Mouse (Mus musculus) bone marrow macrophage, adult 2 months (primary cell): ENCODE data around the gene Rrp9. TPM values are rescaled to one million over a fixed set of nuclear protein-coding genes. Genes with fewer than 3 reads are reported as not detected.

ENCODE experiments used
- H3K27ac ChIP-seq: 2 replicates; pipeline ENCODE4 v1.5.1; 2012; ENCODE audit warnings: low read depth, low read length; ENCODE audit not compliant: insufficient read depth
- H3K4me1 ChIP-seq: 2 replicates; pipeline ENCODE4 v1.6.1; 2012; ENCODE audit warnings: low read length; ENCODE audit not compliant: control insufficient read depth, insufficient read depth
- H3K4me3 ChIP-seq: 2 replicates; pipeline ENCODE4 v1.5.1; 2012; ENCODE audit warnings: mild to moderate bottlenecking, low read length, moderate library complexity; ENCODE audit not compliant: insufficient read depth
- CTCF ChIP-seq: IDR thresholded peaks from 2 replicates; pipeline ENCODE4 v1.5.1; 2012; ENCODE audit warnings: low read depth, mild to moderate bottlenecking, low read length, moderate library complexity
- POLR2A ChIP-seq: IDR thresholded peaks from 2 replicates; pipeline ENCODE4 v1.6.1; 2012; ENCODE audit warnings: mild to moderate bottlenecking, low read depth, low read length, borderline replicate concordance
- polyA plus RNA-seq: library from polyadenylated mRNA; stranded (reverse); fragments of >200 nt; gene quantifications from 2 replicates; pipeline ENCODE4 v1.2.4, GENCODE M21; 2012; ENCODE audit not compliant: missing spikeins, insufficient read depth, insufficient read length

Gene Rrp9
- polyA plus RNA-seq, 1 experiment = 11.2 TPM

GRCm38 (mm10) chr9:106473081-106473752 is 2.5 kb upstream of the Rrp9 start:
- Histone ChIP-seq H3K27ac (no peak overlapping the region), H3K4me1 (peaks cover 14% of the 10 kb centered on the region), H3K4me3 (no peak overlapping the region)
- TF ChIP-seq CTCF (no peak), POLR2A (no peak)

GRCm38 (mm10) chr9:106473753-106474105 is 2.0 kb upstream of the Rrp9 start:
- no peak overlapping the region for H3K4me3 ChIP-seq
- TF ChIP-seq CTCF (no peak), POLR2A (no peak)
- no peak overlapping the region for H3K27ac ChIP-seq
- H3K4me1 ChIP-seq = peaks cover 15% of the 10 kb centered on the region

- H3K4me3 ChIP-seq = no peak overlapping the region
These were observed 1.3 kb upstream of the Rrp9 start for GRCm38 (mm10) chr9:106474456-106474855.

GRCm38 (mm10) chr9:106475046-106475445 is 717 bp upstream of the Rrp9 start:
- peak overlapping the region; percentile 71 for H3K4me3 ChIP-seq
- peaks cover 8% of the 10 kb centered on the region for H3K4me1 ChIP-seq
- TF ChIP-seq POLR2A (no peak), CTCF (no peak)
- H3K27ac ChIP-seq = no peak overlapping the region

More at GRCm38 (mm10) chr9:106474456-106474855, 1.3 kb upstream of the Rrp9 start:
- TF ChIP-seq POLR2A (no peak), CTCF (peak; percentile 37; the same call in 1 of the 2 replicates)
- H3K4me1 ChIP-seq = peaks cover 14% of the 10 kb centered on the region
- H3K27ac ChIP-seq = no peak overlapping the region

GRCm38 (mm10) chr9:106476002-106476923 is 500 bp downstream of the Rrp9 start:
- TF ChIP-seq POLR2A (no peak; the same call in 1 of the 2 replicates), CTCF (no peak)
- Histone ChIP-seq H3K4me1 (peaks cover 8% of the 10 kb centered on the region), H3K27ac (peak overlapping the region; percentile 75), H3K4me3 (peak overlapping the region; percentile 71)

GRCm38 (mm10) chr9:106476924-106477484 is 1.2 kb downstream of the Rrp9 start, which contains the start of gene Parp3:
Parp3 (minus strand) TSS chr9:106476949.
- TF ChIP-seq CTCF (peak; percentile 56; the same call in 1 of the 2 replicates), POLR2A (no peak)
- Histone ChIP-seq H3K4me3 (peak within 1 kb of the TSS; percentile 71), H3K27ac (peak within 1 kb of the TSS; percentile 75), H3K4me1 (peaks cover 8% of the 10 kb centered on the region)

- TF ChIP-seq POLR2A (no peak), CTCF (no peak)
- Histone ChIP-seq H3K27ac (no peak overlapping the region), H3K4me3 (peak overlapping the region; percentile 70), H3K4me1 (peaks cover 8% of the 10 kb centered on the region)
These were observed 1.9 kb downstream of the Rrp9 start for GRCm38 (mm10) chr9:106477649-106478048.

- no peak overlapping the region for H3K27ac ChIP-seq
These were observed 2.3 kb downstream of the Rrp9 start for GRCm38 (mm10) chr9:106478101-106478500.

GRCm38 (mm10) chr9:106480541-106480940 is 4.8 kb downstream of the Rrp9 start:
- no peak overlapping the region for H3K27ac ChIP-seq
- TF ChIP-seq CTCF = no peak
- no peak for TF ChIP-seq POLR2A
- no peak overlapping the region for H3K4me3 ChIP-seq
- H3K4me1 ChIP-seq = 0 out of 2 replicates have a peak, but pooled peaks cover 2% of the 10 kb centered on the region

More at GRCm38 (mm10) chr9:106478101-106478500, 2.3 kb downstream of the Rrp9 start:
- H3K4me3 ChIP-seq = peak overlapping the region; percentile 70
- no peak for TF ChIP-seq CTCF
- TF ChIP-seq POLR2A = no peak
- peaks cover 8% of the 10 kb centered on the region for H3K4me1 ChIP-seq
